Mouse (Mus musculus): ENCODE data around the gene Ptger2. TPM values are rescaled to one million over a fixed set of nuclear protein-coding genes. Genes with fewer than 3 reads are reported as not detected.
"Not testable (repeated sequence)": the region's sequence is repeated elsewhere in the genome, so short reads cannot be mapped to it uniquely, and the experiment has no call there.

Ptger2 gene
- total RNA-seq (2014; rRNA removed) = 1.0 and 1.2 TPM in 2 replicates
- polyA plus RNA-seq (2012; rRNA removed) = 0.93 and 1.1 TPM in 2 replicates

- H3K27me3 ChIP-seq (ENCODE audit: control insufficient read depth, insufficient read depth, low read length); H3K79me2 ChIP-seq (ENCODE audit: control insufficient read depth, insufficient read depth, low read length); H3K36me3 ChIP-seq (ENCODE audit: control insufficient read depth, insufficient read depth, low read length); H3K4me1 ChIP-seq (ENCODE audit: control insufficient read depth, insufficient read depth, low read length); DNase-seq (ENCODE audit: extremely low read depth, low read depth, low spot score): not testable (repeated sequence)
- WGBS = 72% methylated on average over 6 of the region's 6 CpGs
- H3K27ac ChIP-seq (replicated peaks; ENCODE audit: insufficient read depth, low read depth, low read length) = peak within 1 kb of the TSS; percentile 67
- H3K9ac ChIP-seq (ENCODE audit: low read depth, low read length) = peak within 1 kb of the TSS; percentile 78
- peak within 1 kb of the TSS; percentile 76 for H3K4me3 ChIP-seq (ENCODE audit: insufficient read depth, low read depth, low read length)
Observed at GRCm38 (mm10) chr14:44987674-44988355, at the start of gene Ptger2. TSS of gene Ptger2 (plus strand) at chr14:44988195.

GRCm38 (mm10) chr14:44960746-44961145 lies 27.2 kb upstream of the Ptger2 start:
- no peak overlapping the region for H3K4me3 ChIP-seq (ENCODE audit: insufficient read depth, low read depth, low read length)
- no peak overlapping the region for H3K9ac ChIP-seq (ENCODE audit: low read depth, low read length)
- H3K27me3 ChIP-seq (ENCODE audit: control insufficient read depth, insufficient read depth, low read length) = no peaks in the 10 kb centered on the region
- H3K27ac ChIP-seq (replicated peaks; ENCODE audit: insufficient read depth, low read depth, low read length) = no peak overlapping the region
- no peaks in the 10 kb centered on the region for H3K36me3 ChIP-seq (ENCODE audit: control insufficient read depth, insufficient read depth, low read length)
- no peaks in the 10 kb centered on the region for H3K4me1 ChIP-seq (ENCODE audit: control insufficient read depth, insufficient read depth, low read length)
- WGBS = 91% methylated on average over 1 of the region's 1 CpGs
- H3K79me2 ChIP-seq (ENCODE audit: control insufficient read depth, insufficient read depth, low read length) = no peaks in the 10 kb centered on the region
- DNase-seq (ENCODE audit: extremely low read depth, low read depth, low spot score) = no peak
- TF ChIP-seq CTCF (IDR thresholded peaks at IDR 0.05; ENCODE audit: low read depth, low read length) = no peak
- TF ChIP-seq POLR2A (IDR thresholded peaks at IDR 0.05; ENCODE audit: extremely low read depth, insufficient read depth, low read length) = no peak

GRCm38 (mm10) chr14:44977278-44977677 lies 10.7 kb upstream of the Ptger2 start:
- not testable (repeated sequence) for H3K27me3 ChIP-seq (ENCODE audit: control insufficient read depth, insufficient read depth, low read length); H3K27ac ChIP-seq (replicated peaks; ENCODE audit: insufficient read depth, low read depth, low read length); H3K4me3 ChIP-seq (ENCODE audit: insufficient read depth, low read depth, low read length); H3K4me1 ChIP-seq (ENCODE audit: control insufficient read depth, insufficient read depth, low read length); H3K36me3 ChIP-seq (ENCODE audit: control insufficient read depth, insufficient read depth, low read length); H3K79me2 ChIP-seq (ENCODE audit: control insufficient read depth, insufficient read depth, low read length); H3K9ac ChIP-seq (ENCODE audit: low read depth, low read length); DNase-seq (ENCODE audit: extremely low read depth, low read depth, low spot score)
- peak; percentile 39; the same call in 1 of the 2 replicates for TF ChIP-seq CTCF (IDR thresholded peaks at IDR 0.05; ENCODE audit: low read depth, low read length)
- 5% methylated on average over 4 of the region's 4 CpGs for WGBS

- Histone ChIP-seq H3K4me3 (ENCODE audit: insufficient read depth, low read depth, low read length) (no peak overlapping the region), H3K9ac (ENCODE audit: low read depth, low read length) (no peak overlapping the region), H3K27me3 (ENCODE audit: control insufficient read depth, insufficient read depth, low read length) (no peaks in the 10 kb centered on the region), H3K79me2 (ENCODE audit: control insufficient read depth, insufficient read depth, low read length) (no peaks in the 10 kb centered on the region), H3K27ac (replicated peaks; ENCODE audit: insufficient read depth, low read depth, low read length) (no peak overlapping the region), H3K36me3 (ENCODE audit: control insufficient read depth, insufficient read depth, low read length) (no peaks in the 10 kb centered on the region), H3K4me1 (ENCODE audit: control insufficient read depth, insufficient read depth, low read length) (no peaks in the 10 kb centered on the region)
- TF ChIP-seq POLR2A (IDR thresholded peaks at IDR 0.05; ENCODE audit: extremely low read depth, insufficient read depth, low read length) (no peak), CTCF (IDR thresholded peaks at IDR 0.05; ENCODE audit: low read depth, low read length) (peak; percentile 15; the same call in 1 of the 2 replicates)
- no peak for DNase-seq (ENCODE audit: extremely low read depth, low read depth, low spot score)
- 17% methylated on average over 3 of the region's 3 CpGs for WGBS
Observed at GRCm38 (mm10) chr14:44979887-44980286, 8.1 kb upstream of the Ptger2 start.

- Histone ChIP-seq H3K36me3 (ENCODE audit: control insufficient read depth, insufficient read depth, low read length) (no peaks in the 10 kb centered on the region), H3K27ac (replicated peaks; ENCODE audit: insufficient read depth, low read depth, low read length) (no peak overlapping the region), H3K27me3 (ENCODE audit: control insufficient read depth, insufficient read depth, low read length) (no peaks in the 10 kb centered on the region), H3K9ac (ENCODE audit: low read depth, low read length) (no peak overlapping the region), H3K4me1 (ENCODE audit: control insufficient read depth, insufficient read depth, low read length) (no peaks in the 10 kb centered on the region), H3K79me2 (ENCODE audit: control insufficient read depth, insufficient read depth, low read length) (no peaks in the 10 kb centered on the region), H3K4me3 (ENCODE audit: insufficient read depth, low read depth, low read length) (no peak overlapping the region)
- WGBS = 6% methylated on average over 4 of the region's 4 CpGs
- DNase-seq (ENCODE audit: extremely low read depth, low read depth, low spot score) = peak; percentile 45
- no peak for TF ChIP-seq POLR2A (IDR thresholded peaks at IDR 0.05; ENCODE audit: extremely low read depth, insufficient read depth, low read length)
- TF ChIP-seq CTCF (IDR thresholded peaks at IDR 0.05; ENCODE audit: low read depth, low read length) = no peak
Observed at GRCm38 (mm10) chr14:44981490-44981889, 6.5 kb upstream of the Ptger2 start.

- Histone ChIP-seq H3K4me1 (ENCODE audit: control insufficient read depth, insufficient read depth, low read length) (no peaks in the 10 kb centered on the region), H3K9ac (ENCODE audit: low read depth, low read length) (no peak overlapping the region), H3K4me3 (ENCODE audit: insufficient read depth, low read depth, low read length) (no peak overlapping the region), H3K27ac (replicated peaks; ENCODE audit: insufficient read depth, low read depth, low read length) (no peak overlapping the region), H3K79me2 (ENCODE audit: control insufficient read depth, insufficient read depth, low read length) (no peaks in the 10 kb centered on the region), H3K27me3 (ENCODE audit: control insufficient read depth, insufficient read depth, low read length) (no peaks in the 10 kb centered on the region), H3K36me3 (ENCODE audit: control insufficient read depth, insufficient read depth, low read length) (no peaks in the 10 kb centered on the region)
- 34% methylated on average over 9 of the region's 9 CpGs for WGBS
- no peak for TF ChIP-seq CTCF (IDR thresholded peaks at IDR 0.05; ENCODE audit: low read depth, low read length)
- DNase-seq (ENCODE audit: extremely low read depth, low read depth, low spot score) = no peak
Observed at GRCm38 (mm10) chr14:44984106-44984505, 3.9 kb upstream of the Ptger2 start.
